Mouse (Mus musculus): ENCODE results near the gene Mettl14. TPM values are rescaled to one million over a fixed set of nuclear protein-coding genes. Genes with fewer than 3 reads are reported as not detected.

Gene Mettl14
- 10 to 100 TPM; 11.2 to 11.6 TPM for total RNA-seq (2023)

GRCm38 (mm10) chr3:123385486-123386156 lies at the start of gene Mettl14:
Gene Mettl14, minus strand, starts transcription at chr3:123386108.

Other genes with a start within 250 kb of the Mettl14 start
- gene Synpo2, start 150.0 kb downstream of the Mettl14 start, total RNA-seq (2023), result not detected
- 10 to 100 TPM; 14.8 to 16.3 TPM for gene Sec24d, start 118.7 kb downstream of the Mettl14 start, total RNA-seq (2023)
- not detected for gene Prss12, start 60.8 kb upstream of the Mettl14 start, total RNA-seq (2023)

Data from neutrophil, adult 59 days (primary cell).